Mouse (Mus musculus): ENCODE data around the gene Tmsb15b1.

DNA sequence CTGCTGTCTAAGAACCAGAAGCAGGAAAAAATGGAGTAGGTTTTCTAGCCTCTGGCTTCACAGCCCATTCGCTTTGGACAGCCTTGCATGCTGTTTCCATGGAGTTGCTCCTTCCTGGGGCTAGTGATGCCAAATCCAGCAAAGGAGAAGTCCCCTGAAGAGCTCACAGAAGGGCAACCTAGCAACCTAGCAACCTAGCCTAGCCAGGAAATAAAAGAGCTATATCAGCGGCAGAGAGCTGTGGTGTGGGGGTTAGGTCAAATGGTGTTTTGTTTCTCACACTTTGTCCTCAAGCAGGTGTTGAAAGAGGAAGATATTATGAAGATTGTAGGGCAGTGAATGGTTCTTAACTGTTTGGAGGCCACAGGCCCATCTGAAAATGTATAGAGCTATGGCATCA is 14.6 kb upstream of the Tmsb15b1 start:
- no peak for TF ChIP-seq CTCF (conservative IDR thresholded peaks at IDR 0.05 in 1 of 2, IDR thresholded peaks at IDR 0.05 in 1 of 2; ENCODE audit: low read depth in 2 of 2, low read length in 2 of 2)
- TF ChIP-seq POLR2A (IDR thresholded peaks at IDR 0.05; ENCODE audit: low read depth, low read length), result no peak
- TF ChIP-seq EP300 (IDR thresholded peaks at IDR 0.05; ENCODE audit: low read length), result no peak
- TF ChIP-seq HCFC1 (IDR thresholded peaks at IDR 0.05; ENCODE audit: low read depth, low read length), result no peak
- TF ChIP-seq TBP (conservative IDR thresholded peaks at IDR 0.05; ENCODE audit: low read depth, low read length), result no peak
- TF ChIP-seq USF1 (IDR thresholded peaks at IDR 0.05; ENCODE audit: low read depth, low read length), result no peak
- TF ChIP-seq CHD2 (IDR thresholded peaks at IDR 0.05; ENCODE audit: low read length), result no peak
- TF ChIP-seq E2F4 (IDR thresholded peaks at IDR 0.05; ENCODE audit: insufficient replicate concordance, low read depth, low read length), result no peak
- TF ChIP-seq MXI1 (IDR thresholded peaks at IDR 0.05; ENCODE audit: low read depth, low read length), result no peak
- no peak for TF ChIP-seq ZNF384 (IDR thresholded peaks at IDR 0.05; ENCODE audit: low read depth, low read length)

Data from CH12.LX (cell line).